Mouse (Mus musculus): ENCODE results near the gene Pmpca.

- TF ChIP-seq GATA1 (IDR thresholded peaks at IDR 0.05; ENCODE audit: low read length), result no peak
- TF ChIP-seq TAL1 (IDR thresholded peaks at IDR 0.05; ENCODE audit: low read length), result no peak
These were observed 1.8 kb downstream of the Pmpca start for GRCm38 (mm10) chr2:26390954-26391353.

Measured in erythroblast, embryonic 14.5 days (primary cell).